ENCODE assay signal across 10 mouse cellular contexts in the genomic region with DNA sequence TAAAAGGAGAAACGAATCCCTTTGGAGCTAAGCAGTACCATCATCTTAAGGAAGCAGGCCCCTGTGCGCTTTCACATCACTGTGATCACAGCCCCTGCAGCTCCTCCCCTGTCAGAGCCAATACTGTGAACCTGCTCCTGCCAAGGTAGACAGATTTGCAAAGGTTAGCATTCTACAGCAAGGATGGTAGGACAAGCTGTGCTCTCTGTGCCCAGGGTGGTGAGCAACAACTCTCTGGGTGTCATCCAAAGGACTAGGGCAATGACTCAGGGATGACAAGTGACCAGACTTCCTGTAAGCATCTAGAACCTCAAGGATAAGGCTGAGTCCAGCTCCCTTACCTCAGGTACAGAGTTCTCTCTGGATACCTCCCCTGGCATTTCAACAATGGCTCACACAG.
"Had no signal": no experiment of that assay in that cellular context is flagged by ENCODE, and none has a peak within 500 bp of the region (broad histone marks: within the 10 kb centered on the region; RNA-seq: fewer than 3 reads in every experiment).

No protein-coding gene starts in this region.

- DNase-seq: layer of hippocampus, postnatal 36 days; left cerebral cortex, postnatal 4 days; liver, postnatal 0 days; lung, embryonic 14.5 days; right cerebral cortex, adult 18-20 months; right cerebral cortex, postnatal 14 days; right cerebral cortex, postnatal 4 days; thymus, adult 2 months; thymus, postnatal 14 days; thymus, postnatal 4 days had no signal
